In the genomic region with DNA sequence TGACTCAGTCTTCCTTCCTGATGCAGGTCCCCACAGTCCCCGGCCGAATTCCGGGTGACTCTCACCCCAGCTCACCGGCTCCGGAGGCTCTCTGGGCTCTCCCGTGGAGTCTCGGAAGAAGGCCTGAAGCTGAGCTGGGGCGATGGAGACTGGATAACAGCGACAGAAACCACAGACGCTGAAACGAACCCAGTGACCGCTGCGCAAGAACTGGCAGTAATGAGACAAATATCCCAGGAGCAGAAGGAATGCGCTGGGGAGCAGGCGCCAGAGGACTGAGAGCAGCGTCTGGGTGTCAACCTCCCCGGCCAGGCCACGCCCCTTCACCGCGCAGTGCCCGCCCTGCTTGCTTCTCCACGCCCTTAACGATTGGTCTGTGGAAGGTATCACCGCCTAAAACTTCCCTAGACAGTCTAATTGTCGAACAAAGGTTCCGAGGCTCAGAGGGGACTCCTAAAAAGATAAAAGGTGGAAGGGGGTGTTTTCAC, we compare ENCODE assay signal across 8 mouse cellular contexts. TPM values are rescaled to one million over a fixed set of nuclear protein-coding genes. Genes with fewer than 3 reads are reported as not detected.
DNase-seq lines count a peak whose midpoint lies in the region; ATAC-seq lines count a peak whose summit lies in the region.

TSS of gene Neu3 (minus strand) at position 335 of the 488 bp plus-strand sequence.

- ATAC-seq in hindbrain, embryonic 12.5 days (ENCODE audit: low FRiP score) = peak; percentile 93

- DNase-seq in NIH3T3 (ENCODE audit: low read depth) = peak; percentile 96
- DNase-seq in cerebellum, postnatal 10 days = peak; percentile 94 to 97
- DNase-seq in frontal cortex, postnatal 10 days (ENCODE audit: low spot score in 2 of 2) = peak; percentile 83 to 87
- peak; percentile 83 to 89 for DNase-seq in layer of hippocampus, postnatal 14 days (ENCODE audit: low spot score in 2 of 2)
- DNase-seq in lung, postnatal 14 days = peak; percentile 95
- DNase-seq in retina, adult 2 months (ENCODE audit: low read depth, low spot score) = peak; percentile 53
- DNase-seq in thymus, postnatal 36 days = peak; percentile 95 to 96

- H3K9me3 ChIP-seq in hindbrain, embryonic 12.5 days (replicated peaks) = no peaks in the 10 kb centered on the region

- no peaks in the 10 kb centered on the region for H3K27me3 ChIP-seq in hindbrain, embryonic 12.5 days

- H3K9ac ChIP-seq in hindbrain, embryonic 12.5 days = peak within 1 kb of the TSS; percentile 64

- WGBS in hindbrain, embryonic 12.5 days = under 1% methylated on average over 26 of the region's 26 CpGs

- H3K4me3 ChIP-seq in hindbrain, embryonic 12.5 days = peak within 1 kb of the TSS; percentile 45

- H3K4me2 ChIP-seq in hindbrain, embryonic 12.5 days (replicated peaks) = peak within 1 kb of the TSS; percentile 67

- peak within 1 kb of the TSS; percentile 57; the same call in 1 of the 2 replicates for H3K27ac ChIP-seq in hindbrain, embryonic 12.5 days

- H3K4me1 ChIP-seq in hindbrain, embryonic 12.5 days = peaks cover 9% of the 10 kb centered on the region; the same call in 1 of the 2 replicates

- no peaks in the 10 kb centered on the region for H3K36me3 ChIP-seq in hindbrain, embryonic 12.5 days

RNA-seq across cellular contexts. Expression of gene Neu3, which starts in this region (rescaled TPM):
- polyA plus RNA-seq in hindbrain, embryonic 12.5 days (2016; fragmentation: Nextera tagmentation; extraction: Ambion mirVana) = 2.3 and 2.5 TPM in 2 replicates
- 1 to 10 TPM; 3.2 to 4.1 TPM for total RNA-seq in layer of hippocampus, postnatal 14 days (2021)

Comparison
In these comparisons a context has a peak if more than half of its experiments do, and no peak if none do; other contexts are left out.
1. Peak in every context shown above with its lines: DNase-seq, ATAC-seq, H3K4me3 ChIP-seq and H3K27ac ChIP-seq.